Mouse (Mus musculus) ovary, postnatal 10 days (tissue): ENCODE data around the gene Grhl3.
"Not testable (repeated sequence)": the region's sequence is repeated elsewhere in the genome, so short reads cannot be mapped to it uniquely, and the experiment has no call there.

Source experiments
- DNase-seq: peaks from one replicate; pipeline ENCODE4 v3.0.0; 2022; ENCODE audit warnings: low spot score

Grhl3 gene

GRCm38 (mm10) chr4:135573251-135573808 lies at the start of gene Grhl3:
Gene Grhl3 (minus strand): TSS chr4:135573630.
- no peak for DNase-seq

GRCm38 (mm10) chr4:135622290-135622689 lies 48.9 kb upstream of the Grhl3 start:
- no peak for DNase-seq

DNA sequence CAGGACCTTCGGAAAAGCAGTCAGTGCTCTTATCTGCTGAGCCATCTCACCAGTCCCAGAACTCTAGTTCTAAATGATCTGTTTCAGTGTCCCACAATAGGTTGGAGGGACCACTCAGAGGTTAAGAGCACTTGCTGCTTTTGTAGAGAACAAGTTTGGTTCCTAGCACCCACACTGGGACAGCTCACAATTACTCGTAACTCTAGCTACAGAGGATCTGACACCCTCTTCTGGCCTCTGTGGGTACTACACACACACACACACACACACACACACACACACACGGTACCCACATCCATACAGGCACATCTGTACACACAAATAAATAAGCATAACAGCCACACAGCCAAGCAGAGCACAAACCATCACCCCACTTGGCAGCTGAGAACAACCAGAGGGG lies 47.0 kb upstream of the Grhl3 start:
- DNase-seq = no peak

GRCm38 (mm10) chr4:135617783-135618470 lies 44.5 kb upstream of the Grhl3 start:
- DNase-seq = no peak

DNA sequence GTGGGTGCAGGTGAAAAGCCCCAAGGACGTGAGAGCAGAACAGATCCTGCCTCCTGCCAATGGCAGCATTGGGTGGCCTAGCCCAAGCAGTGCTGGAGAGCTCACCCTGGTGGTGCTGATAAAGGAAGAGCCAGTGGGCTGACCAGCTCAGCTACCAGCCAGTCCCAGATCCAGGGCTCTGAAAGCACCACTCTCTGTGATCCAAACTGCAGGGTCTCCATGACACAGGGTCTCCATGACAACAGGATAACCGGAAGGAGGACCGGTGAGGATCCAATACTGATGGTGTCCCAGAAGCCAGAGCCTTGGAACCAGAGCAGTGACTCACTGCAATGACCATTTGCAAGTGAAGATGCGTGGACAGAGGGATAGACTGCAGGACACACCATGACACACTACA lies 43.6 kb upstream of the Grhl3 start:
- DNase-seq = no peak

GRCm38 (mm10) chr4:135615307-135615706 lies 41.9 kb upstream of the Grhl3 start:
- DNase-seq = not testable (repeated sequence)

DNA sequence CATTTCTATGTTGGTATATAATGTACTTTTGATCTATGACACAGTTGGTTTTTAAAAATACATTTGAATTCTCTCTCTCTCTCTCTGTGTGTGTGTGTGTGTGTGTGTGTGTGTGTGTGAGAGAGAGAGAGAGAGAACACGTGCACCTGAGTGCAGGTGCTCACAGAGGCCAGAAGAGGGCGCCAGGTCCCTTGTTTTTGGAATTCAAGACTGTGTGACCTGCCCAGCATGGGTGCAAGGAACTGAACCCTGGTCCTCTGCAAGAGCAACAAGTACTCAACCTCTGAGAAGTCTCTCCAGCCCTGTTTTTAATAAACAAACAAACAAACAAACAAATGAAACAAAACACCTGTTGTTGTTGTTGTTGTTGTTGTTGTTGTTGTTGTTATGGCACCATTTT lies 36.6 kb upstream of the Grhl3 start:
- DNase-seq = no peak

- no peak for DNase-seq
Measured at GRCm38 (mm10) chr4:135607979-135608885, 34.8 kb upstream of the Grhl3 start.

DNA sequence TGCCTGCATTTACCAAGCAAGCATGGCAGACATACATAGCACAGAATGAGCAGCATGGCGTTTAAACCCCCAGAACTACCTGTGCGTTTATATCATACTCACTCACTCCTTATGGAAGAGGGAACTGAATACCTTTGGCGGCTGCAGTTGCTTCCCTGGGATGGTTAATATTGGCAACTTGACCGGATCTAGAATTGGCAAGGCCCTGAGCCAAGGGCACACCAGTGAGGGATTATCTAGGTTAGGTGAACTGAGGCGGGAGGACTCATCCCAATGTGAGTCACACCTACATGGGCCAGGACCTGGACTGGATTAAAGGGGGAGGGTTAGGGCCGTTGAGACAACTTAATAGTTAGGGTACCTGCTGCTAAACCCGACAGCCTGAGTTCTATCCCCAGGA lies 32.8 kb upstream of the Grhl3 start:
- no peak for DNase-seq

- no peak for DNase-seq
Measured at GRCm38 (mm10) chr4:135601530-135601929, 28.1 kb upstream of the Grhl3 start.

- DNase-seq = no peak
Measured at GRCm38 (mm10) chr4:135599497-135600182, 26.2 kb upstream of the Grhl3 start.

DNA sequence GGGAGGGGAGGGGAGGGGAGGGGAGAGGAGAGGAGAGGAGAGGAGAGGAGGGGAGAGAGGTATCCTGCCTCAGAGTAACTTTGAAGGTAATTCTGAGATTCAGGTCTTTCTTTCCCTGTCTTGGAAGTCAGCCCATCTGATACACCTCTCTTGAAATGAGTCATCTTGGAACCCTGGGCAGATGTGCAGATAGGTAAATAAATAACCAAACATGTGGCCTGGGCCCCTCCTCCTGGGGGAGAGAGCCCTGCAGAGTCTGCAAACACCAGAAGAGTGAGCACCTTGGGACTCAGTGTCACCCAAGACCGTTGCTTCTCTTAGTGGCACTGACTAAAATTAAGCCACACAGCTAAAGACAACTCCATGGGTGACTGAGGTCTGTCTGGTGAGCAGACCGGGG lies 25.6 kb upstream of the Grhl3 start:
- no peak for DNase-seq

- DNase-seq = no peak
Measured at GRCm38 (mm10) chr4:135597571-135597970, 24.1 kb upstream of the Grhl3 start.

GRCm38 (mm10) chr4:135595943-135596342 lies 22.5 kb upstream of the Grhl3 start:
- DNase-seq = no peak

DNA sequence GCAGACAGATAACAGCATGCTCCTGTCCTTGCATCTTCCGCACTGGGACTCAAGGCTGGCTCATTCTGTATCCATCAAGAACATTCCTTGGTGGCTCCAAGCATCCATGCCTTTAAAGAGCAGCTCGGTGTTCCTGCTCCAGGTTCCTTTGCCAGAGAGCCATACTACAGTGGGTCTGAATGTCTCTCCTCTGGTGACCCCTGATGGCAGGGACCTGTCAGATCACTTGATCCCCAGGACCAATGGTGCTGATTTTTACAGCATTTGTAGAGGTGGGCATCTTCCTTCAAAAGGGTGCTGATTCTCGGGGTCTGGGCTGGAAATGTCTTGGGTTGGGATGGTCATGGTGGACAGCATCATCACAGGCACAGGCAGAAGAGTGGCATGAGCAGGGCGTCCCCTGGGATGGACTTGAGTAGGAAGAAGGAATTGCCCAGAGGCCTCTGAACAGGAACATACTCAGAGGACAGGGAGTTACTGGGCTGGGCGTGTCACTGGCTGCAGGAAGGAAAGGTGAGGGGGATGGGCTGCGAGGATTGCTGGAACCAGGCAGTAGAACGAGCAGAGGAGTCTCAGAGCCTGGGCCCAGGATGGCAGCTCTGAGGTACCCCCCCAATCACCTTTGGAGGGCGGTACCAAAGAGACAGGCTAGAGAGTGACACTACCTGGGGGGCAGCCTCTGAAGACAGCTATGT lies 18.3 kb upstream of the Grhl3 start:
- DNase-seq = no peak

GRCm38 (mm10) chr4:135591086-135591485 lies 17.7 kb upstream of the Grhl3 start:
- DNase-seq = no peak

GRCm38 (mm10) chr4:135584838-135585237 lies 11.4 kb upstream of the Grhl3 start:
- DNase-seq = no peak

- DNase-seq = no peak
Measured at GRCm38 (mm10) chr4:135581222-135581910, 7.9 kb upstream of the Grhl3 start.

- DNase-seq = no peak
Measured at GRCm38 (mm10) chr4:135579695-135580094, 6.3 kb upstream of the Grhl3 start.

DNA sequence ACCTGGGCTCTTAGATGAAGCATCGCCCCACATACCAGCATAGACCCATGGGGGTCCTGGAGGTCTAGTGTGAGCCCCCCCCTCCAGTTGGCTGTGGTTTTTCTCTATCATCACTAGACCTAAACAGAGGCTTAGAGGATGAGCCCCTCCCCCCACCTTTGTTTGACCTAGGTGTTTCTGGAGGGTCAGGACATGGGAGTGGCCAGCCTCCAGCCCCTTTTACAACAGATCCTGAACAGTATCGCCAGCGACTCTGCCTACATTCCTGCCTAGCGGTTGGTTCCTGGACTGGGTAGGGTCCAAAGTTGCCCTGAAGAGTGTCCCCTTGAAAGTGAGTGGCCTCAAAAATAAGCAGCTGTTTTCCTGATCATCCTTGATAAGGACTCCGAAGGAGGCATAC lies 5.1 kb upstream of the Grhl3 start:
- no peak for DNase-seq
